Mouse (Mus musculus): Measurements from ENCODE around the gene Nrgn.

The Nrgn gene

GRCm38 (mm10) chr9:37554838-37555748, 2.4 kb upstream of the Nrgn start, which contains the start of gene Siae:
Siae (plus strand) TSS chr9:37555698.
- DNase-seq (ENCODE audit: low read depth, low spot score): no peak

- DNase-seq (ENCODE audit: low read depth, low spot score): no peak
Observed at GRCm38 (mm10) chr9:37554279-37554678, 1.6 kb upstream of the Nrgn start.

- DNase-seq (ENCODE audit: low read depth, low spot score): no peak
Observed at GRCm38 (mm10) chr9:37551751-37552531, 763 bp downstream of the Nrgn start.

- no peak for DNase-seq (ENCODE audit: low read depth, low spot score)
Observed at GRCm38 (mm10) chr9:37550435-37550834, 2.3 kb downstream of the Nrgn start.

DNA sequence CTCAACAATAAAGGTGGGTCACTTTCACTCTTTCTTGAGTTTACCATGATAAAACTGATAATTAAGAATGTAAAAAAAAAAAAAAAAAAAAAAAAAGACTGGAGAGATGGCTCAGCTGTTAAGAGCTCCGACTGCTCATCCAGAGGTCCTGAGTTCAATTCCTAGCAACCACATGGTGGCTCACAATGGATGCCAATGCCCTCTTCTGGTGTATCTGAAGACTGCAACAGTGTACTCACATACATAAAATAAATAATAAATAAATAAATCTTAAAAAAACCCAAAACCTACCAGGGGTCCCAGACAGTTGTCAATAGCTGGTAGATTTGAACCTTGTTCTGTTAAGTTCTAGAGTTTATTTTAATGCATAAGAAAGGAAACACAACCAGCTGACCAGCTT, 5.8 kb downstream of the Nrgn start:
- peak; percentile 45 for DNase-seq (ENCODE audit: low read depth, low spot score)

DNA sequence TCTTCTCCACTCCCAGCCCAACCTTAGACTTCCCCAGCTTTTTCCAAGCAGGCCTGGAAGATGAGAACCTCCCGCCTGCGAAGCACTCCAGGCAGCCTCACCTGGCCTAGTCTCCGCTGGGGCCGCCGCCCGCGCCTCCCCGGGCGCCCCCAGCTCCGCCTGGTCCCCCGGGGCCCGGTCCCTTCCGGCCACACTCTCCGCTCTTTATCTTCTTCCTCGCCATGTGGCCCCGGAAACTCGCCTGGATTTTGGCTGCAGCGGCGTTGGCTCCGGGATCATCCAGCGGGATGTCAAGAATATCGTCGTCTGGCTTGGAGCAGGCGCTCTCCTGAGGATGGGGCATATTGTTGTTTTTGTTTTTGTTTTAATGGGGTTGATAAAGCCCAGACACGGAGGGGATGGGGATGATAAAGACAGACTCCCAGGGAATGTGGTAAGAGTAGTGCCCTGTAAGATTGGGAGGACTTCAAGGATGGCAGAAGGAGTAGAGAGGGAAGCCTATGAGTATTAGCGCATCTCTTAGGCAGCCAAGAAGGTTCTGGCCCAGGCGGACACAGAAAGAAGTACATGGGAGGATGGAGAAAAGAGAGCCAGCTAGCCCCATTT, 6.8 kb downstream of the Nrgn start:
- DNase-seq (ENCODE audit: low read depth, low spot score): peak; percentile 12

DNA sequence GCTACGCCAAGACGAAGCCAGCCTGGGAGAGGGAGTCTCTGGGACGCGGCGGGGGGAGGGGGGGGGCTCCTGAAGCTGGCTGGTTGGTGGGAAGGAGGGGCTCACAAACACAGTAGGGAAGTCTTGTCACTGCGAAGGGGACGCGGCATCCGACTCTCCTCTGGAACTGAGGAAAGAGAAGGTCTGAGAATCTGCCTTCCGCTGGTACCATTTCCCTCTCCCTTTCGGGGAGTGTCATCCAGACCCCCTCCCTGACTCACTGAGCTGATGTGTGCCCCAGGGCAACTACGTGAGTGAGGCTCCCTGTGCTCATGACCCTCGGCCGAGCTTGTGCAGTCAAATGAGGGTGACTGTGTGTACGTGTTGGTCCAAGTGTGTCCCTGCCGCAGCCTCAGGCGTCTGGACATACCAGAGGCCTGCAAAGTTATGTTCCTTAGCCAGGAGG, 7.5 kb downstream of the Nrgn start:
- no peak for DNase-seq (ENCODE audit: low read depth, low spot score)

DNA sequence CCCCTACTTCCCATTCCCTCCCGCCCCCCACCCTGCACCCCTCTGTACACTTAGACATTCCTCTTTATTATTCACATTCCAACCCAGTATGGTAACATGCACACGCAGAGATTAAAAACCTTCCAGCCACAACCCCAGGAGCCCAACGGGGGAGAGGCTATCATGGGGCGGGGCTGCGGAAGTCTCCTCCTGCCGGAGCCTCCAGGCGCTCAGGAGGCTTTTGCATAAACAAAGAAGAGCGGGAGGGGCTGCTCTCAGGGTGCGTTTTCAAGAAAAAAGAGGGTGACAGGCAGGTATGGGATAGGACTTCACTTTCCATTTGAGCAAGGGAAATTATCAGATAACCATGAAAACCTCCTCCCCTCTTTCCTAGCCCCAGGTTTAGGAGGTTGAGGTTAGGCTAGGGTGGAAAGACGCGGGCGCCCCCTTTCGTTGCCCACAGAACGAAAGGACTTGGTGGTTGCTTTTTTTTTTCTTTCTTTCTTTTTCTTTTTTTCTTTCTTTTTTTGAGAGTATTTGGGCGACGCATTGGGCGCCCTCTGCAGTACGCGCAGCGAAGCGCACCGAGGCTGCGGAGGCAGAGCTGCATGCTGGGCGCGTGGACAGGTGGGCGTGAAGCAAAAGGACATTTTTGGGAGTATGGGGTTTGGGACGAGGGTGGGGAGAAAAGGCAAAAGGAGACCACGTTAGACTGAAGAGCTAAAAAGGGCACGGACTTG, 8.1 kb downstream of the Nrgn start:
- DNase-seq (ENCODE audit: low read depth, low spot score): peak; percentile 87

DNA sequence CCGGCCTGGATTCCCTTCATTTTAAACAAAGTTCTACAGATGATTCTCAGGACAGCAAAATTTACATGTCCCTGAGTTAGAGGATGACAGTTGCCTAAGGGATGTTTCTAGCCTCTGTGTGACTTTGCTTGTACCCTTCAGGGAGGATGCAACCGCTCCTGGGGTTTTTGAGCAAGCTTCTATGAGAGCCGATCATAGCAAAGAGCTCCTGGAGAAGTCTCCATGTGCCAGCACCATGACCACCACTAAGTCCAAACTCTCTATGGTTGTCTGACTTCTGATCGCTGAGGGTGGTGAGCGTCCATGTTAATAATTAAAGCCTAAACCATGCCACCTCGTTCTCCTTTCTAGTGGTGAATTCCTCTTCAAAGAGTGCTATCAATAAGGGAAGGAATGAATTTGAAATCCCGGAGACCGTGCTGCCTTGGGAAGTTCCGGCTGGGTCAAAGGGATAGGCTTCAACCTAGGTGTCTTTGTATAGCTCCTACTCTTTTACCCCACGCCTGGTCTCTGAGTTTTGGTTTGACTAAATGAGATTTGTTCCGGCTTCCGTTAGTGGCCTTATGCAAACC, 8.7 kb downstream of the Nrgn start:
- no peak for DNase-seq (ENCODE audit: low read depth, low spot score)

DNA sequence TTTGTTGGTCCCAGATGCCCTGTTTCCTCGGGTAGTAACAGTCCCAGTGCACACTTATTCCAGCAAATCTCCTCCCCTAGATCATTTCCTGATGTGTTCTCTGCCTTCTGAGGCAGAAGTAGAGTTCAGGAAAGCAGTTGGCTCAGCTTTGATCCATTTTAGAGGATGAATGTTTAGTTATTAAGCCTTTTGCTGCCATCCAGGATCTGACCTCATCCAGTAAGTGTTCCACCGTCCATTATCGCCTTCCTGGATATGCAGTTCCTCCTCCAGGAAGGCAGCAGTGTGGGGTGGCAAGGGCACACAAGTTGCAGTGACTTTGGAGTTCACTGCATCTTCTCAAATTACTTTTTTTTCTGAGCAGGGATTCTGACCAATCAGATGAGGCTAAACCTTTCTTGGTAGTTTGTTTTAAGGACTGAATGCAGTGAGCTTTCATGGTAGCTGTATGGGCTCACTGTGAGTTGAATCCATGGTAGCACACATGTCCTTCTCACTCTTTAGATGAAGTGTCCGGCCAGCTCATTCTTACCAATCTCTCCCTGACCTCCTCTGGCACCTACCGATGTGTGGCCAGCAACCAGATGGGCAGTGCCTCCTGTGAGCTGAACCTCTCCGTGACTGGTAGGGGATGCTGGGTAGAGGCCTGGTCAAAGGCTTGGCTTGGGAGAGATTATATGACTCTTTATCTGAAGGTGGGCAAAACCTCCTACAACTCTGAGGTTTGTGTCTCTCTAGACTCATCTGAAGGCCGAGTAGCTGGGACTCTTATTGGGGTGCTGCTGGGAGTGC, 10.7 kb downstream of the Nrgn start:
- peak; percentile 10 for DNase-seq (ENCODE audit: low read depth, low spot score)

- no peak for DNase-seq (ENCODE audit: low read depth, low spot score)
Observed at GRCm38 (mm10) chr9:37540701-37541575, 11.8 kb downstream of the Nrgn start.

DNA sequence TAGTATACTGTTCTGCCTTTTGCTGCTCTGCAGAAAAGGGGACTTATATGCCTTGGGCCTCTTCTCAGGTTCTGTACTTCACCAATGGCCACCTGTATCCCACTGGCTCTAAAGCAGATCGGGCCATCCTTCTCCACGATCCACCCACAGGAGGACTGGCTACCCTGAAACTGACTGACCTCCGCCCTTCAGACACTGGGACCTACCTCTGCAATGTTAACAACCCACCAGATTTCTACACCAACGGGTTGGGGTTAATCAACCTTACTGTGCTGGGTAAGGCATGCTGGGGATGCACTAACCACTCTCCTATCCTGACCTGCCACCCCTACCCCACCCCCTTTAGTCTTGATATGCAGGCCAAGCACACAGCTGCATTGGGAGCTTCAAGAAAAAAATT, 12.5 kb downstream of the Nrgn start:
- DNase-seq (ENCODE audit: low read depth, low spot score): no peak

DNA sequence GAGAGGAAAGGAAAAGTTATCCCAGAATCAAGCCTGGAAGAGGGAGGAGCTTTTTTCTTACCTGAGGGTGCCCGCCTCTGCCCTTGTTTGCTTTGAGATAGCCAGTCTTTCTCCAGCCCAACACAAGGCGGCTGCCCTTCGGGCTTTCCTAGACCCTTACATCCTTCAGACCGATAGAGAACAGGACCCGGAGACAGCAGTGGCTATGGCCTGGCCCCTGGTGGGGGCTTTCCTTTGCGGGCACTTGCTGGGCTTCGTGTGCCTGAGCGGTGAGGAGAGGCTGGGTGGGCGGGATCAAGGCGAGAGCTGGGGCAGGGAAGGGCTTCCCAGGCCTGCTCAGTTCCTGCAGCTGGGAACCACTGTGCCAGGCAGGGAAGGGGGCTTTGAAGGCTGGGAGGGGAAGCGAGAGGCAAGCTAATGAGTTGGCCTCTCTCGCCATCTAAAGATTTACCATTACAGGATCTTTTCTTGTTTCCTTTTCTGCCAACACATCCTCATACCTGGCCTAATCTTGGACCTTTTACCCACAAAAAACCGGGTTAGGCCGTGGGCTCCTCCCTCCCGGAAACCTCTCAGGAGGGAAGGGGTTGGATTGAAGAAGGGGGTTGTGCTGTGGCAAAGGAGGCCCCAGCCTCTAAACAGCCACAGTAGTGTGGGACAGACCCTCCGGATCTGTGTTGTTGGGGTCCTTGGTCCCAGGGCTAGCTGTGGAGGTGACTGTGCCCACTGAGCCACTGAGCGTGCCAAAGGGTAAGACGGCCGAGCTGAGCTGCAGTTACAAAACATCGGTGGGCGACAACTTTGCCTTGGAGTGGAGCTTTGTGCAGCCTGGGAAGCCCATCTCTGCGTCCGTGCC, 13.3 kb downstream of the Nrgn start, which contains the start of gene Vsig2:
Vsig2 (plus strand) TSS at position 86 of the 856 bp plus-strand sequence.
- peak; percentile 50 for DNase-seq (ENCODE audit: low read depth, low spot score)

GRCm38 (mm10) chr9:37537658-37538250, 14.9 kb downstream of the Nrgn start:
- no peak for DNase-seq (ENCODE audit: low read depth, low spot score)

- no peak for DNase-seq (ENCODE audit: low read depth, low spot score)
Observed at GRCm38 (mm10) chr9:37536851-37537250, 15.9 kb downstream of the Nrgn start.

DNA sequence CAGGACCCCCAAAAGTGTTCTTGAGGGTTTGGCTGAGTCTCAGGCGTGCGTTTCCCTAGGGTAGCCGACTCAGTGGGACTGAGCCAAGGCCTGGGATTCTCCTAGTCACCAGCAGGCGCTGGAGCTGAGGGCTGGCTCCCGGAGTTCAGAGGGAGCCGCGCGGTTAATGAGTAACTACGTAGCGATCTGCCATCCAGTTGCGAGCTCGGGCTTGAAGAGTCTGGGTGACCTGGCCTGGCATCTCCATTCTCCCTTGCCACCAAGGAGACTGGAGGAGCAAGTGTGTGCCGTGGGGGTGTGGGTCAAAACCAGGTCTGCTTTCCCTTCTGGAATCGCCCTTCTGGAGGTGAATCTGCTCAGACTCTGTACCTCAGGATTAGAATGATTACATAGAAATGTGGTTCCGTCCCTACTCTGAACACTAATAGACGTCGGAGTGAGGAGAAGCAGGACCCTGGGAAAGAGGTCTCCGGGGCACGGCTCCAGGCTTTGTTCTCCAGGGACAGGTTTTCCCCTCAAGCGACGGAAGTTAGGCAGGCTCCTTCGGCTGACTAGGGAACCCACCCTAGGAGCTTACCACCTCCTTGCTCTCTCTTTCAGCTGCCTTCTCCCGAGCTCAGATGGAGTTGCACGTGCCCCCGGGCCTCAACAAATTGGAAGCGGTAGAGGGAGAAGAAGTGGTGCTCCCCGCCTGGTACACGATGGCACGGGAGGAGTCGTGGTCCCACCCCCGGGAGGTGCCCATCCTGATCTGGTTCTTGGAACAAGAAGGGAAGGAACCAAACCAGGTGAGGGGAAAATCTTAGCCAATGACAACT, 21.6 kb downstream of the Nrgn start:
- DNase-seq (ENCODE audit: low read depth, low spot score): peak; percentile 84
